Mouse (Mus musculus): ENCODE measurements around the gene Cylc1.

The Cylc1 gene

GRCm38 (mm10) chrX:111110118-111110517, at the start of gene Cylc1:
TSS of gene Cylc1 (plus strand) at chrX:111110418.
- no peak for DNase-seq (ENCODE audit: low spot score in 2 of 2)

GRCm38 (mm10) chrX:111078680-111079079, 31.5 kb upstream of the Cylc1 start:
- no peak for DNase-seq (ENCODE audit: low spot score in 2 of 2)

DNA sequence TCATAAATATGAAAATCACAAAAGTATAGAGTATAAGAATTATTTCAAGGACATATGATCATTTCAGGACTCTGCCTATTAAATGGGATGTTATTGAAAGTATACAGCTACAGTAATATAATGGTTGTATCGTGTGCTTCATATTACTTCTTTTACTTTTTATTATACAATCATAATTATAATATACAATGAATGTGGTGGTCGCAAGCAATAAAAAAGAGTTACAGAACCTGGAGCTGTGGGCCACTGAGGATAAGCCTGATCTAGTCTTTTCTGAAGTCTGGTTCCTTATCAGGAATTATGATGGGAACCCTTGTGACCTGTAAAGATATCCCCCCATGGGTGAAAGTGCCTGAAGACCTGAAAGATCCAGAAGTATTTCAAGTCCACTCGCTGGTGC, 57.8 kb downstream of the Cylc1 start, which contains the start of gene Gm10112:
Gm10112 (plus strand) TSS at position 301 of the 400 bp plus-strand sequence.
- no peak for DNase-seq (ENCODE audit: low spot score in 2 of 2)
